Mouse (Mus musculus) CH12.LX (cell line): ENCODE data around the gene Fry. TPM values are rescaled to one million over a fixed set of nuclear protein-coding genes. Genes with fewer than 3 reads are reported as not detected.
"Not testable (repeated sequence)": the region's sequence is repeated elsewhere in the genome, so short reads cannot be mapped to it uniquely, and the experiment has no call there.

Experiments
- DNase-seq: peaks from one replicate; pipeline ENCODE4 v3.0.0-alpha.2; 2013; ENCODE audit errors: extremely low read depth
- H3K27ac ChIP-seq: 2 replicates; pipeline ENCODE4 v1.5.1; 2012; ENCODE audit warnings: low read depth, mild to moderate bottlenecking, control low read depth, moderate library complexity; ENCODE audit not compliant: insufficient read depth
- H3K27me3 ChIP-seq: replicated peaks from 2 replicates; pipeline ENCODE3; 2012; ENCODE audit warnings: inconsistent platforms
- H3K36me3 ChIP-seq, 2 experiments: replicated peaks in 1 of 2; 2 replicates each; pipeline versions ENCODE3 to v1.6.1; 2012; ENCODE audit warnings: inconsistent platforms in 1 of 2, low read length in 1 of 2, mild to moderate bottlenecking in 1 of 2, mixed read lengths in 1 of 2, moderate library complexity in 1 of 2; ENCODE audit not compliant: control insufficient read depth in 1 of 2, insufficient read depth in 1 of 2
- H3K4me1 ChIP-seq, 2 experiments: 2 replicates each; pipeline ENCODE4 v1.6.1; 2012; ENCODE audit warnings: inconsistent platforms in 1 of 2, moderate library complexity in 1 of 2; ENCODE audit not compliant: insufficient read depth in 2 of 2, control insufficient read depth in 1 of 2
- H3K4me2 ChIP-seq: 2 replicates; pipeline ENCODE4 v1.6.1; 2012; ENCODE audit warnings: low read depth, mild to moderate bottlenecking, control low read depth; ENCODE audit not compliant: poor library complexity, insufficient read depth, severe bottlenecking
- H3K4me3 ChIP-seq, 3 experiments: fragments of 150-350 bp in 1 of 3; sonication (generic) in 1 of 3; replicated peaks in 1 of 3; 2 replicates each; pipeline versions ENCODE3 to v1.5.1; 2011 to 2012; ENCODE audit warnings: low read depth in 2 of 3, low read length in 2 of 3, mild to moderate bottlenecking in 2 of 3, moderate library complexity in 2 of 3, control low read depth in 1 of 3, improper control_type of control experiment in 1 of 3, inconsistent platforms in 1 of 3, mixed read lengths in 1 of 3; ENCODE audit not compliant: poor library complexity in 1 of 3
- H3K79me2 ChIP-seq: replicated peaks from 2 replicates; pipeline ENCODE4 v1.6.1; 2012; ENCODE audit warnings: mild to moderate bottlenecking, moderate library complexity; ENCODE audit not compliant: control insufficient read depth, poor library complexity, insufficient read depth, severe bottlenecking; ENCODE audit errors: extremely low read depth
- H3K9ac ChIP-seq: 2 replicates; pipeline ENCODE4 v1.6.1; 2012; ENCODE audit warnings: low read depth, mild to moderate bottlenecking, control low read depth, moderate library complexity; ENCODE audit not compliant: insufficient read depth
- H3K9me3 ChIP-seq: replicated peaks from 2 replicates; pipeline ENCODE3; 2012; ENCODE audit warnings: low read length, inconsistent platforms, mixed read lengths
- BHLHE40 ChIP-seq: IDR thresholded peaks from 2 replicates; pipeline ENCODE4 v1.6.1; 2011; ENCODE audit warnings: mild to moderate bottlenecking, low read depth, low read length, improper control_type of control experiment
- CTCF ChIP-seq, 2 experiments: IDR thresholded peaks in 1 of 2; conservative IDR thresholded peaks in 1 of 2; 2 replicates each; pipeline ENCODE4 v1.5.1; 2011 to 2012; ENCODE audit warnings: low read depth in 2 of 2, low read length in 2 of 2, improper control_type of control experiment in 1 of 2, inconsistent platforms in 1 of 2, mild to moderate bottlenecking in 1 of 2, moderate library complexity in 1 of 2
- ELF1 ChIP-seq: IDR thresholded peaks from 2 replicates; pipeline ENCODE4 v1.6.1; 2014; ENCODE audit warnings: low read depth, mild to moderate bottlenecking, inconsistent platforms, low read length, improper control_type of control experiment
- IRF4 ChIP-seq: IDR thresholded peaks from 2 replicates; pipeline ENCODE4 v1.6.1; 2014; ENCODE audit warnings: low read depth, mild to moderate bottlenecking, inconsistent platforms, low read length, improper control_type of control experiment
- KAT2A ChIP-seq: IDR thresholded peaks from 2 replicates; pipeline ENCODE4 v1.6.1; 2012; ENCODE audit warnings: low read length, improper control_type of control experiment, inconsistent platforms; ENCODE audit not compliant: insufficient replicate concordance
- NELFE ChIP-seq: IDR thresholded peaks from 2 replicates; pipeline ENCODE4 v1.6.1; 2011; ENCODE audit warnings: low read depth, low read length, improper control_type of control experiment
- POLR2A ChIP-seq: IDR thresholded peaks from 2 replicates; pipeline ENCODE4 v1.6.1; 2011; ENCODE audit warnings: low read depth, mild to moderate bottlenecking, improper control_type of control experiment, low read length
- RAD21 ChIP-seq: IDR thresholded peaks from 2 replicates; pipeline ENCODE4 v1.6.1; 2011; ENCODE audit warnings: low read depth, mild to moderate bottlenecking, low read length, improper control_type of control experiment, moderate library complexity
- SMC3 ChIP-seq: IDR thresholded peaks from 2 replicates; pipeline ENCODE4 v1.6.1; 2011; ENCODE audit warnings: low read depth, low read length, improper control_type of control experiment
- TBP ChIP-seq: conservative IDR thresholded peaks from 2 replicates; pipeline ENCODE4 v1.6.1; 2011; ENCODE audit warnings: low read depth, low read length, improper control_type of control experiment
- TCF12 ChIP-seq: IDR thresholded peaks from 2 replicates; pipeline ENCODE4 v1.6.1; 2014; ENCODE audit warnings: low read depth, mild to moderate bottlenecking, inconsistent platforms, low read length, improper control_type of control experiment
- ZNF384 ChIP-seq: IDR thresholded peaks from 2 replicates; pipeline ENCODE4 v1.6.1; 2012; ENCODE audit warnings: low read depth, low read length, improper control_type of control experiment, inconsistent platforms
- dilution Hi-C: fragments of 300-500 bp; cut with MboI; formaldehyde crosslinking; loops from 2 replicates; pipeline ENCODE4 v1.14.3; 2020; ENCODE audit warnings: low sequenced_read_pairs; ENCODE audit not compliant: extremely low pct_unique_long_range_greater_than_20kb, extremely low pct_ligation_motif_present
- in situ Hi-C: fragments of 300-500 bp; cut with MboI; formaldehyde crosslinking; loops from 3 replicates; pipeline ENCODE4 v1.14.3; 2019; ENCODE audit warnings: low sequenced_read_pairs, low pct_ligation_motif_present, low pct_unique_long_range_greater_than_20kb, mixed read lengths
- polyA plus RNA-seq: library from polyadenylated mRNA; unstranded; fragments of >175 nt; gene quantifications from 2 replicates; pipeline ENCODE4 v1.2.1, GENCODE M21; 2012; ENCODE audit warnings: low read depth; ENCODE audit not compliant: insufficient read length
- total RNA-seq, 2 experiments: library from RNA; depleted of rRNA; stranded (reverse); fragments of 300-350 nt in 1 of 2; fragments of >200 nt in 1 of 2; gene quantifications; 2 replicates each; pipeline ENCODE4 v1.2.3; 2012 to 2014

Fry gene
- total and polyA plus RNA-seq, 3 experiments, result 0.34 to 0.80 (median 0.34) TPM

GRCm38 (mm10) chr5:150491573-150492173 lies 373.2 kb downstream of the Fry start:
- H3K36me3 ChIP-seq, in situ Hi-C loops, H3K27ac ChIP-seq, H3K9me3 ChIP-seq, H3K4me1 ChIP-seq, H3K27me3 ChIP-seq, H3K79me2 ChIP-seq, dilution Hi-C loops: not testable (repeated sequence)
- peak overlapping the region; percentile 46 to 58 (median 56) for H3K4me3 ChIP-seq
- peak overlapping the region; percentile 91; the same call in 1 of the 2 replicates for H3K4me2 ChIP-seq
- 0 out of 2 replicates have a peak, but pooled peaks have one; percentile 15 for TF ChIP-seq IRF4
- TF ChIP-seq POLR2A, result peak; percentile 52; the same call in 1 of the 2 replicates
- TF ChIP-seq KAT2A, result 0 out of 2 replicates have a peak, but pooled peaks have one; percentile 13
- TF ChIP-seq TCF12, result peak; percentile 52; the same call in 1 of the 2 replicates
- TF ChIP-seq ELF1, result 0 out of 2 replicates have a peak, but pooled peaks have one; percentile 14
- TF ChIP-seq TBP, result peak; percentile 84
- TF ChIP-seq NELFE, result peak; percentile 50; the same call in 1 of the 2 replicates
- peak; percentile 73 for TF ChIP-seq ZNF384
- DNase-seq, result peak; percentile 16
- peak overlapping the region; percentile 66 for H3K9ac ChIP-seq

DNA sequence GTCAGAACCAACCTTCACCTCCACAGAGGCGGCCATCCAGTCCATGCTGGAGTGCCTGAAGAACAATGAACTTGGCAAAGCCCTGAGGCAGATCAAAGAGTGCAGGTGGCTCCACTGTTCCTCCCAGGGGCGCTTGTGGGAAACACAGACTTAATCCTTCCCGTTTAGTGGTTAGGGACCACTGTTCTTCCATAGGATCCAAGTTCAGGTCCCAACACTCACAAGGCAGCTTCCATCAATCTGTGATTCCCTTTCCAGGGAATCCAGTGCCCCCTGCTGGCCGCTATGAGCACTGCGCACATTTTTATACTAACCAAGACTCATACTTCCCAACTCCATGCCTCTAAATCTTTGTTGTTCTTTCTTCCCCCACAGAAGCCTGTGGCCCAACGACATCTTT lies 377.3 kb downstream of the Fry start:
- no peaks in the 10 kb centered on the region for H3K36me3 ChIP-seq
- no peak overlapping the region for H3K4me3 ChIP-seq
- TF ChIP-seq BHLHE40 (no peak), SMC3 (peak; percentile 73), RAD21 (peak; percentile 79), CTCF (conservative IDR thresholded peaks at IDR 0.05 in 1 of 2, IDR thresholded peaks at IDR 0.05 in 1 of 2; ENCODE audit: low read depth in 2 of 2, low read length in 2 of 2) (peak; percentile 87 to 88)
- DNase-seq, result peak; percentile 52
- in situ Hi-C loops, result loop anchor here (5.0 kb wide), 1 partner anchor 58 kb away; no protein-coding TSS in a partner anchor
- H3K9ac ChIP-seq, result no peak overlapping the region
- no peak overlapping the region for H3K27ac ChIP-seq
- H3K79me2 ChIP-seq, result no peaks in the 10 kb centered on the region
- peaks cover 0 to 4% of the 10 kb centered on the region in 2 experiments; a peak in 2 of 4 replicates for H3K4me1 ChIP-seq
- dilution Hi-C loops, result no loop called here
- no peak overlapping the region for H3K4me2 ChIP-seq
- no peaks in the 10 kb centered on the region for H3K27me3 ChIP-seq
- no peaks in the 10 kb centered on the region for H3K9me3 ChIP-seq
